Mouse (Mus musculus) layer of hippocampus, adult 2 months (tissue): Measurements from ENCODE around the gene Neo1. TPM values are rescaled to one million over a fixed set of nuclear protein-coding genes. Genes with fewer than 3 reads are reported as not detected.

Source experiments
- DNase-seq, 2 experiments: peaks; one replicate each; pipeline ENCODE4 v3.0.0; 2022; ENCODE audit warnings: low spot score in 2 of 2
- H3K27ac ChIP-seq: fragments of 200-600 bp; 2 replicates; pipeline ENCODE4 v1.8.1; 2022
- H3K4me3 ChIP-seq: fragments of 200-600 bp; 2 replicates; pipeline ENCODE4 v1.8.1; 2022; ENCODE audit warnings: mild to moderate bottlenecking
- CTCF ChIP-seq: fragments of 200-600 bp; conservative IDR thresholded peaks from 2 replicates; pipeline ENCODE4 v1.8.1; 2022; ENCODE audit warnings: antibody characterized with exemption, mild to moderate bottlenecking, moderate library complexity
- long read RNA-seq, 2 experiments: library from polyadenylated mRNA; stranded (forward); transcript quantifications; one replicate each; pipeline ENCODE4 v2.0.0; 2021; ENCODE audit warnings: borderline mapping rate in 2 of 2
- total RNA-seq, 2 experiments: library from RNA; stranded (reverse); gene quantifications; 2 replicates each; pipeline ENCODE4 v1.2.3; 2021

Gene Neo1
- total RNA-seq = 10 to 100 TPM; 78.8 to 81.5 TPM
- long read RNA-seq, experiment 1, full-length matches to known transcripts = 2 of 25 reads
- long read RNA-seq, experiment 1, partial matches to known transcripts = 8 of 25 reads
- long read RNA-seq, experiment 1, other reads (novel, unspliced or antisense) = 15 of 25 reads
- long read RNA-seq, experiment 2, partial matches to known transcripts = 3 of 19 reads
- long read RNA-seq, experiment 2, other reads (novel, unspliced or antisense) = 14 of 19 reads

DNA sequence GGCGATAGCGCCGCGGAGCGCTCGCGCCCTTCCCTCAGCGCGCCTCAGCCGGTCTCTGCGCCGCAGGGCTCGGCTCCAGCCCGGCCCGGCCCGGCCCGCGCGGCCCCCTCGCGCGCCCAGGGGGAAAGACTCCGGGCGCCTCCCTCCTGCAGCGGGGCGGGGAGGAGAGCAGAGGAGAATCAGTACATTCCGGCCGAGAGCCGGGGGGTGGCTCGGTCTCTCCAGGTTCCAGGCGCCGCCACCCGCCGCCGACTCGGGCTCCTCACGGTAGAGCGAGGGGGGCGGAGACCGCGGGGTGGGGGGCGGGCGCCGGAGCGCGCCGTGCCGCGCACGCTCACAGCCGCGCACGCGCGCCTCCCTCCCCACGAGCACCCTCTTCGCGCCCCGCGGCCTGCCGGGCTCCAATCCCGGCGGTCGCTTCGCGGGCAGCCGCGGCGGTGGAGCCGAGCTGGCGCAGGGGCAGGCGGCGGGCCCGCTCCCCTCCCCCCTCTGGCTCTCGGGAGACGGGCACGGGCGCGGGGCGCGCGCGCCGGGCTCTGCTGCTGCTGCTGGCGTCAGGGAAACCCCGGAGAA is at the start of gene Neo1:
Neo1 (minus strand) TSS at position 283 of the 573 bp plus-strand sequence.
- Histone ChIP-seq H3K27ac (peak within 1 kb of the TSS; percentile 98), H3K4me3 (peak within 1 kb of the TSS; percentile 93)
- peak; percentile 93 to 96 for DNase-seq
- no peak for TF ChIP-seq CTCF

DNA sequence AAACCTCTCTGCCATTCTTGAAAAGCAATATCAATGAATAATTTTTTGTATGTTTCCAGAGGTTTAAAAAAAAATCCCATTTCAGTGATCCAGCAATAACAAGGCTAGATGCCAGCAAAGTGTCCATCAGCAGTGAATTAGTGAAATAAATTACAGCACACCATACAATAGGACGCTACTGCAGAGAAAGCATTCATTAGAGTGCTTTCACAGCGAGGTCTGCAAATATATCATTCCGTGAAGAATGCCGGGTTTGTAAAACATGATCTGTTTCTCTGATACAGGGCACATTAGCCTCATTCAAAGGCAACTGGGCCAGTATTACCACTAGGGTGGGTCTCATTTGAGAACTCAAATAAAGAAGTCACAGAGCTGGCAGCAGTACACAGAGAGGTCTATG is 39.4 kb upstream of the Neo1 start:
- DNase-seq = no peak
- no peak for TF ChIP-seq CTCF
- Histone ChIP-seq H3K4me3 (no peak overlapping the region), H3K27ac (no peak overlapping the region)

DNA sequence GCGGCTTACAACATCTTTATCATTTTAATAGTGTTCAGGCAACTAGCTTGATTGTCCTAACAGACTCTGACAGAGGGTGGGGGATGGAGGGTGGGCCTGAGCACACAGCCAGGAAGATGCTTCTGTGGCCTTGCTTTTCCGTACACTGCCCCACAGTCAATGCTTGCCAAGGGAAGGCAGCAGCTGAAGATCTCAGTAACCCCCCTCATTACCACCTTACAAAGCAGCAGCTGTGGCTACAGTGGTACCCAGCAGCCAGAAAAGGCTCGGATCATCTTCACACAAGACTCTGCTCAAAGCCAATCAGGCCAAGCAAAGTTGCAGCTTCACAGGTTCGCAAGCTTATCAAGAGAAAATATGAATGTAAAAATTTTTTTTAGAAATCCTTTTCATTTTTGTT is 37.6 kb upstream of the Neo1 start:
- TF ChIP-seq CTCF = no peak
- no peak overlapping the region for H3K27ac ChIP-seq
- DNase-seq = no peak

DNA sequence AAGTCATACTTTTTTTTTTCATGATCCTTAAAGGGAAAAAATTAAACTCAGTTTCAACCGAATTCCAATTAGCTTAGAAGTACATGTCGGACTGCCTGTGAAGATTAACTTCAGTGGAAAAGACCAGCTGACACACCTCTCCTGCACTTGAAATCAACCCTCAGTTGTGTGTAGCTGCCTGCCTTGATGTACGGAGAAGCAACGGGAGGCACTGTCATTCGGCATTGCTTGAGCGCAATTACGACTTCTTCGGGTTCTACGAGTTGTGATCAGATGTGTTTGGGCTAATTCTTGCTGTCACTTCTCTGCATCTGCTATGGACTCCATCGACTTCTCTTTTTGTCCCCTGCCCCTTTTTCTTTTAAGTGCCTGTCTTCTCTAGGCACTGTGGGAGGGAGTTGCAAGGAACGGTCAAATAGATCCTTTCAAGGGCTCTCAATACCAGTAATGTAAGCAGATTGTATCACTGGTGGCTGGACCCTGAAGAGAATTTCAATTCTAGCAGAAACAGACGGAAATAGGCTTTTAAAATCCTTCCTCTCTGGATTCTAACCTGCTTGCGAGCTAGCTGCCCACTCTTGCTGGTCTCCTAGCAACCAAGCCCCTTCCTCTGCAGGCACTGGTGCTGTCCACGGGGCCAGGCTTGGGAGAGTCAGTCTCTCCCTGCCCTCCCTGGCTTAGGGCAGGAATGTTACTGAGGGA is 36.0 kb upstream of the Neo1 start:
- H3K4me3 ChIP-seq = peak overlapping the region; percentile 10; the same call in 1 of the 2 replicates
- TF ChIP-seq CTCF = no peak
- H3K27ac ChIP-seq = peak overlapping the region; percentile 53; the same call in 1 of the 2 replicates
- no peak for DNase-seq

More for the DNA sequence above, 37.6 kb upstream of the Neo1 start:
- no peak overlapping the region for H3K4me3 ChIP-seq

DNA sequence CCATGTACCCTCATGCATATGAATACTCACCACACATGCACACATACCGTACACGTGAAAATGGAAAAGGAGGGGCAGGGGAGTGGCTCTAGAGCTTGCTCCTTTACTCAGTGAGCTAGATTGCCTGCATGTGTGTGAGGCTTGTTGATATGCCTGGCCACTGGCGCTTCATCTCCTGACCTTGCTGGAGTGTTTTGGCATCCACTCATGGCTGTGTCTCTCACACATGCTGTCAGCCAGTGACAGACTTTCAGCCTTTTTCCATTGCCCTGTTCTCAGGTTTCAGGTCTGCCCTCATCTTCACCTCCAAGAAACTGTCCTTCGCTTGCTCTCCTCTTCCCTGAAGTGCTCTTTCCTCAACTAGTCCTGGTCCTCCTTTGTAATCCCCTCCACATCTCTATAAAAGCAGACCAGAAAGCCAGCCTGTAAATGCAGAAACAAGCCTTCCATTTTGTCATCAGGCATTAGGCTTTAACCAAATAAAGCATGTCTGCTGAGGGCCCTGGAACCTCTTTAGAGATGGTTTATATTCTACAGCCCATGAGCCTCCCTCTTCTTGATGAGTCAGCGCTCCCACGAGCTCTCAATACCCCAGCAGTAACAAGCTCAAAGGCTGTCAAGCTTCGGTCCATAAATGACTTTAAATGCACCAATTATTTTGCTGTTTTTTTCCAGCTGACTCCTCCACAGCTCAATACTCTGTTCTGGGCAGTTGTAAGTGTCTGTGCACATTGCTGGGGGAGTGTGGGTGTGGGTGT is 35.2 kb upstream of the Neo1 start:
- Histone ChIP-seq H3K27ac (peak overlapping the region; percentile 53; the same call in 1 of the 2 replicates), H3K4me3 (no peak overlapping the region)
- TF ChIP-seq CTCF = no peak
- no peak for DNase-seq

DNA sequence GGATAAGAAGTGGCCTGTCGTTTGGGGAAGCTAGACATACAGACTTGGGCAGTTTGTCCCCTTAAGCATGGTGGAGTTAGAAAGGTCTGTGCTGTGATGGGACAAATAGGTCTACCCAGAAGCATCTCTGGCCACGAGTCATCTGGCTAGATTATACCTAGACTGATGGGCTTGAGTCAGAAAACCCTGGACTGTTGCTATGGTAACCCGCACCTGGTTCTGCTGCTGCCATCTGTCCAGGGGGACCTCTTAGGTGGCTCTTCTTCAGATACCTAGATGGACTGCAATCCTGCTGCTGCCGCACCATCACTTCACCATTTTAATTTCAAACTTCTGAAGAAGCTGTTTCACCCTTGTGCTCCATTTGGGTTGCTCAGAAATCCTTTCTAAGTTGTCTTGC is 34.0 kb upstream of the Neo1 start:
- H3K27ac ChIP-seq = no peak overlapping the region
- no peak overlapping the region for H3K4me3 ChIP-seq
- DNase-seq = no peak
- TF ChIP-seq CTCF = no peak

DNA sequence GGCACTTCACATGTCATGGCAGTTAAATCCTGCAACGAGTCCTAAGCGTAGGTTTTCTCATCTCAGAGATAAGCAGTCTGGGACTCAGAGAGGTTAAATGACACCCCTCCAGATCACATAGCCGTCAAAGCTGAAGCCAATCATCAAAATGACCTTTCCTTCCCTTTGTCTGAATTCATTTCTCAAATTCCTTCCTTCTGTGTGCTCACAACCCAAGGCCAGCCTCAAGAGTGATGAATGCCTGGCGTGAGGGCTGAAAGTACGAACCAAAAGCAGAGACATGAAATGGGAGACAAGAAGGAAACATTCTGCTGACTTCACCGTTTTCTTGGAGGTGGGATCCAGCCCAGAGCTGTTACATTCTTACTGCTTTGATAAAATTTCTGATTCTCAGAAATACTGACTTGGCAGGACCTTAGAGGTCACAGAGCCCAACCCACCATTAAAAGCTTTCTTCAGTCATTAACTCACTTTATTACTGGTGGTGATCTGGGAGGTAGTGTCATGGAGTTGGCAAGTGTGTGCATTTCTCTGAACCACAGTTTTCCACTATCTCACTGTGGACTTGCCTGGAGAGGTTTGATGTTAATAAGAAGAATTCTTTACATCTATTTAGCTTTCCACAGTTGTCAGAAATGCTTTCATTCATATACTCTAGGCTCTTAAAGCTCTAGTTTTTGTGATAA is 29.5 kb upstream of the Neo1 start:
- DNase-seq = no peak
- no peak for TF ChIP-seq CTCF
- no peak overlapping the region for H3K4me3 ChIP-seq
- H3K27ac ChIP-seq = no peak overlapping the region

DNA sequence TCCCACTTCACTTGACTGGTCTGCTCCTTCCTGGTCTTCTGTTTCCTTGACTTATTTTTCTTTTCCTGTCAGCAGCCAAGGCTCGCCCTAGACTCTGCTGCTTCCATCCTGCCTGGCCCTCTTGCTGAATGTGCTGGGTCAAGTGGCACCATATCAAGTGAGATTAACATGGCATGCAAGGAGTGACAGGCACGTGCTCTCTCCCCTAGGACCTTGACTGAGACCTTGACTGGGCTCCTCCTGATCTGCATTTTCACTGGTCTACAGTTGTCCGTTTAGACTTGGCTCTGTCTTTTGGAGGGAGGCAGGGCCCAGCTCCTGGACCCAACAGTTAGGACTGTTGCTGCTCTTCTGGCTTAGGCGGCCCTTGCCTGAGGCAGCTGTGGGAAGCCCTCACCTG is 26.2 kb upstream of the Neo1 start:
- Histone ChIP-seq H3K4me3 (no peak overlapping the region), H3K27ac (no peak overlapping the region)
- DNase-seq = no peak
- TF ChIP-seq CTCF = no peak

DNA sequence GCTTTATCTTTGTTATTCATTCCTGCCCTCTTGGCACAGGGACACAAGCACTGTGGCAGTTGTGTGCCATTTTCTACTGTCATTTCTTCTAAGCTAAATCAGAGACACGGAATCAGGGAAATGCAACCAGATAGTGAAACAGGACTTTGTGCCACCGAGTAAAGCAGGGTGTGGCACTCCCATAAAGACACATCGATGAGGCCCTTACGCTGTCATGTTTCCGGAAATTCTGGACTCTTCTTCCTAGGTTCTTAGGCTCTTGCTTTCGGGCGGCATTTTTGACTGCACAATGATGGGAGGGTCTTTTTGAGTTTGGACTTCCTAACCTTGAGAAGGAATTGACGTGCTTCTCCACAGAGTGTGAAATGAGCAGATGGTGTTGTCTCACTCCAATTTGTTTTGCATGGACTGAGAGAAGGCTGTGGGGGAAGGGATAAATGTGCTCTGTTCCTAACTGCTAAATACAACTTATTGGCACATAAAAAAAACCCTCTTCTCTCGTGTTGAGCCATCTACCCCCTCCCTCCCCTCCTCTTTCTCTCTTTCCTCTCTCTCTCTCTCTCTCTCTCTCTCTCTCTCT is 23.9 kb upstream of the Neo1 start:
- no peak overlapping the region for H3K4me3 ChIP-seq
- no peak overlapping the region for H3K27ac ChIP-seq
- DNase-seq = peak in 1 of 2 experiments; percentile 22
- TF ChIP-seq CTCF = no peak

DNA sequence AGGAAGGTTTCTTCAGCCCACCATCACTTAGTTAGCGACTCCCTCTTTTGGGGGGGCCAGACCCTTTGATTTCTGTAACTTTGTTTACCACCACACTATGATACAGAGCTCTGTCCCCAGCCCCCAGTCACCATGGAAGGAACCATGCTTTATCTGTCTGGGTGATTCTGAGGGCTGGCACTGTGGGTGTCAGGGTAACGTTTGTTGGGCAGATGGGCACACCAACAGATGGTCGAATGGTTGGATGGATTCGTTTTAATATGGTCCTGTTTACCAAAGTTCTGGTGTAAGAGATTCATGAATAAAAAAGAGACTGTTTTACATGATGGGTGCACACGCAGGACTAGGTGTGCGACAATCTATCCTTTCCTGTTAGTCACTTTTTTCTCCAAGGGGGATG is 22.9 kb upstream of the Neo1 start:
- TF ChIP-seq CTCF = no peak
- no peak overlapping the region for H3K4me3 ChIP-seq
- H3K27ac ChIP-seq = no peak overlapping the region
- no peak for DNase-seq

DNA sequence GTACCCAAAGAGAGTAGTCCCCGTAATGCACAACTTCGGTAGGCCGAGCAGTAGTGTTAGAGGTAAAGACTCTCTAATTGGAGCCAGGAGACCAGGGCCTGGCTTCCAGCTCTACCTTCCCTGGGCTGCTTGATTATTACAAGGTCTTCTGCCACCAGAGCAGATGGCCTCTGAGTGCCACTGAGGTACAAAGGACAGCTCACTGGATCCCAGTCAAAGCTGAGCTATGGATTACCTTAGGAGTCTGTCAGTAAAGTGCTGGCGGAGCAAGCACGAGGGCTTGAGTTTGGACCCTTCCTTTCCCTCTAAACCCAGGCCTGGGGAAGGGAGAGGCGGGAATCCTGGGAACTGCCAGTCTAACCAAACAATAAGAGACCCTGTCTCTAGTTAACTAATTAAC is 21.8 kb upstream of the Neo1 start:
- DNase-seq = no peak
- TF ChIP-seq CTCF = no peak
- no peak overlapping the region for H3K27ac ChIP-seq
- no peak overlapping the region for H3K4me3 ChIP-seq

DNA sequence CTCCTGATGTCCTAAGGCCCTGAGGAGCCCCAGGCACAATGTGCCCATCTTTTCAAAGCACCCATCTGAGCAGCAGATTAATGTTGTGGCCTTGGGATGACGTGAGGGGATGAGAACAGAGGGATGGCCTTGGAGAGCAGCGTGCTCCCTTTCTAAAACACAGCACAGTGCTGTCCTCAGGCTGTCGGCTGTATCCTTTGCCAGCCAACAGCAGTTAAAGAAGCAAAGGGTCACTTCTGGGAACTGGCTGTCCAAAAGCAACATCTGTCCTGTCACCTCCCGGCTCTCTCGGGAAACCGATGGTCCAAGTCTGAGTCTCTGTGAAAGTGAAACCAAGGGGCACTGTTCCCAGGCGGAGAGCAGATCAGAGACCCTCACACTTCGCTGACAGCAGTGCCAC is 20.0 kb upstream of the Neo1 start:
- no peak for TF ChIP-seq CTCF
- H3K4me3 ChIP-seq = peak overlapping the region; percentile 8; the same call in 1 of the 2 replicates
- H3K27ac ChIP-seq = no peak overlapping the region
- no peak for DNase-seq

DNA sequence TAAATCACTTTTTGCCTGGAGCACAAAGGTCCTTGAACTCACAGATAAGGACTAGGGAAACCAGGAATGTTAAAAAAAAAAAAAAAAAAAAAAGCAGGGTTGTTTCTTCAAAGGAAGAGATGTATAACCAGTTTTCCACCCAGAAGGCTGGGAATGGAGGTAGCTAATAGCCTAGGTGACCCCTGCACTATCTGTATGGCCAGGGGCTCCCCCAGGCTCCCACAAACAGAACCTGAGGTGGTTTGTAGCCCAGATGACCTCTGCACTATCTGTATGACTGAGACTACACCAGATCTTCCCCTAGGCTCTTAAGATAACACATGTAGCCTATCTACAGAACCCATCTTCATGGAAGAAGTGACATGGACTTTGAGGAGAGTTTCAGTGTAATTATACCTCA is 5.6 kb upstream of the Neo1 start:
- no peak for DNase-seq
- no peak overlapping the region for H3K27ac ChIP-seq
- no peak for TF ChIP-seq CTCF
- H3K4me3 ChIP-seq = no peak overlapping the region
